Mouse (Mus musculus): ENCODE results near the gene Adm2. TPM values are rescaled to one million over a fixed set of nuclear protein-coding genes. Genes with fewer than 3 reads are reported as not detected.

The Adm2 gene
- polyA plus RNA-seq, 1 experiment = 71.1 TPM

DNA sequence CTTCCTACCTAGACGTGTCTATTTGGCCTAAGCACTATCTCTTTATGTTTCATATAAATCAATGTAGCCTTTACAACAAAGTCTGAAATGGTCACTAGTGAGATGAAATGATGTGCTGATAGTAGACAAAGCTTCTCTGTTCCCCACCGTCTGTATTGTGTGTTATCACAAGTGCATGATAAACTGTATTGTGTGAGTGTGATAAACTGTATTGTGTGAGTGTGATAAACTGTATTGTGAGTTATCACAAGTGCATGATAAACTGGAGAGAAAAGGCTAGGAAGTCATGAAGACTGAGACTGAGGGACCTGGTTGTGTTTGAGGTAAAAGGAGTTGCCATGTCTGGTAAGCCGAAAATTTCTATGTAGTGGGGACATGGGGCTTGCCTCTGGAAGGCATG lies 36.3 kb downstream of the Adm2 start:
- Histone ChIP-seq H3K4me3 (no peak overlapping the region), H3K27me3 (ENCODE audit: control insufficient read depth, insufficient read depth, insufficient read length) (no peaks in the 10 kb centered on the region), H3K36me3 (ENCODE audit: control insufficient read depth, insufficient read depth) (peaks cover 40% of the 10 kb centered on the region), H3K4me2 (ENCODE audit: low read depth) (no peak overlapping the region), H3K79me2 (ENCODE audit: control insufficient read depth, insufficient read depth) (peaks cover 76% of the 10 kb centered on the region), H3ac (ENCODE audit: control insufficient read depth, insufficient read length) (no peak overlapping the region)
- TF ChIP-seq MYOD1 (IDR thresholded peaks at IDR 0.05; ENCODE audit: control insufficient read depth in 1 of 3, insufficient read length in 2 of 3, low read depth in 2 of 3) (no peak), SRF (IDR thresholded peaks at IDR 0.05; ENCODE audit: control insufficient read depth, insufficient read length, low read depth) (no peak), MAX (IDR thresholded peaks at IDR 0.05; ENCODE audit: low read depth) (no peak), MYOG (IDR thresholded peaks at IDR 0.05; ENCODE audit: control insufficient read depth in 1 of 3, insufficient read depth in 1 of 3, insufficient read length in 2 of 3, low read depth in 2 of 3) (no peak), TCF3 (IDR thresholded peaks at IDR 0.05; ENCODE audit: insufficient read length, low read depth) (no peak)

DNA sequence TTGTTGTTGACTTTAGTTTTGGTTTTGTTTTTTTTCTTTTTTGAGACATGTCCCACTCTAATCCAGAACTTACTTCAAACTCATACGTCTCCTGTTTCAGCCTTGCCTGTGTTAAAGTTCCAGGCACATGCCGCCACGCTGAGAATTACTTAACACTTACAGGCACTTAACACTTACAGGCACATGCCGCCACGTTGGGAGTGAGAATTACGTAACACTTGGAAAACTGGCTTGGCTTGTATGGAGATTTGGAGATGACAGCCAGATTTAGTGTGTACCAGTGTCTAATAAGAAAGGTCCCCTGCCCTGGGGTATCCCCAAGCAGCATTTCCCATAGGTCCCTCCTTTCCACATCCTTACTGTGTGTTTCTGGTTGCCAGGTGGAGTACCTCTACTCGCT lies 40.5 kb downstream of the Adm2 start:
- TF ChIP-seq TCF12 (IDR thresholded peaks at IDR 0.05; ENCODE audit: insufficient read depth, poor library complexity, severe bottlenecking) (no peak), TCF3 (IDR thresholded peaks at IDR 0.05; ENCODE audit: insufficient read length, low read depth) (no peak), SRF (IDR thresholded peaks at IDR 0.05; ENCODE audit: control insufficient read depth, insufficient read length, low read depth) (no peak), MYOG (IDR thresholded peaks at IDR 0.05; ENCODE audit: control insufficient read depth in 1 of 3, insufficient read depth in 1 of 3, insufficient read length in 2 of 3, low read depth in 2 of 3) (no peak), CEBPB (IDR thresholded peaks at IDR 0.05; ENCODE audit: insufficient read depth, poor library complexity, severe bottlenecking) (no peak), MYOD1 (IDR thresholded peaks at IDR 0.05; ENCODE audit: control insufficient read depth in 1 of 3, insufficient read length in 2 of 3, low read depth in 2 of 3) (no peak), REST (IDR thresholded peaks at IDR 0.05; ENCODE audit: insufficient read depth, insufficient read length) (no peak), MAX (IDR thresholded peaks at IDR 0.05; ENCODE audit: low read depth) (no peak), USF1 (IDR thresholded peaks at IDR 0.05; ENCODE audit: low read depth) (no peak), POLR2AphosphoS2 (IDR thresholded peaks at IDR 0.05; ENCODE audit: insufficient read length, low read depth) (no peak), E2F4 (IDR thresholded peaks at IDR 0.05; ENCODE audit: insufficient read depth) (no peak), POLR2A (IDR thresholded peaks at IDR 0.05; ENCODE audit: insufficient read length, low read depth) (no peak)
- H3K4me3 ChIP-seq = no peak overlapping the region
- H3K27me3 ChIP-seq (ENCODE audit: control insufficient read depth, insufficient read depth, insufficient read length) = no peaks in the 10 kb centered on the region
- no peak overlapping the region for H3K4me2 ChIP-seq (ENCODE audit: low read depth)
- peaks cover 83% of the 10 kb centered on the region for H3K36me3 ChIP-seq (ENCODE audit: control insufficient read depth, insufficient read depth)
- no peak overlapping the region for H3ac ChIP-seq (ENCODE audit: control insufficient read depth, insufficient read length)
- peaks cover 39% of the 10 kb centered on the region for H3K79me2 ChIP-seq (ENCODE audit: control insufficient read depth, insufficient read depth)

DNA sequence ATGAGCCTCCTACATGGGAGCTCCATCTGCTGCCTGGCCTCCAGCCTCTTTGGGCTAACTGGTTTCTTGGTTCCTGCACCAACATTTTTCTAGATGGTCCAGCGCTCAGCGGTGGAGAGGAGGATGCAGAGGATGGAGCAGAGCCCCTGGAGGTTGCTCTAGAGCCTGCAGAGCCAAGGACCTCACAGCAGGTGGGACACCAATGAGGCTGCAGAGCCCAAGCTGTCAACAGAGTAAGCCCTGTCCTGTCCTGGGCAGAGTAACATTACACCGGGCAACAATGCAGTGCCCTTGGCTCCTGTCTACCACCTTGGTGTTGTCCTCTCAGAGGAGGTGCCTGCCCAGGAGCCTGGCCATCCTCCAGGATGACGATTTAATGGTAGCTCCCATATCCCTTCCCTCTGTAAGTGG lies 42.6 kb downstream of the Adm2 start:
- TF ChIP-seq E2F4 (IDR thresholded peaks at IDR 0.05; ENCODE audit: insufficient read depth) = no peak
- TF ChIP-seq MYOD1 (IDR thresholded peaks at IDR 0.05; ENCODE audit: control insufficient read depth in 1 of 3, insufficient read length in 2 of 3, low read depth in 2 of 3) = no peak
- TF ChIP-seq MAX (IDR thresholded peaks at IDR 0.05; ENCODE audit: low read depth) = no peak
- no peak for TF ChIP-seq POLR2AphosphoS2 (IDR thresholded peaks at IDR 0.05; ENCODE audit: insufficient read length, low read depth)
- no peak for TF ChIP-seq MYOG (IDR thresholded peaks at IDR 0.05; ENCODE audit: control insufficient read depth in 1 of 3, insufficient read depth in 1 of 3, insufficient read length in 2 of 3, low read depth in 2 of 3)
- TF ChIP-seq CEBPB (IDR thresholded peaks at IDR 0.05; ENCODE audit: insufficient read depth, poor library complexity, severe bottlenecking) = no peak
- no peak for TF ChIP-seq POLR2A (IDR thresholded peaks at IDR 0.05; ENCODE audit: insufficient read length, low read depth)
- peaks cover 18% of the 10 kb centered on the region for H3K79me2 ChIP-seq (ENCODE audit: control insufficient read depth, insufficient read depth)

DNA sequence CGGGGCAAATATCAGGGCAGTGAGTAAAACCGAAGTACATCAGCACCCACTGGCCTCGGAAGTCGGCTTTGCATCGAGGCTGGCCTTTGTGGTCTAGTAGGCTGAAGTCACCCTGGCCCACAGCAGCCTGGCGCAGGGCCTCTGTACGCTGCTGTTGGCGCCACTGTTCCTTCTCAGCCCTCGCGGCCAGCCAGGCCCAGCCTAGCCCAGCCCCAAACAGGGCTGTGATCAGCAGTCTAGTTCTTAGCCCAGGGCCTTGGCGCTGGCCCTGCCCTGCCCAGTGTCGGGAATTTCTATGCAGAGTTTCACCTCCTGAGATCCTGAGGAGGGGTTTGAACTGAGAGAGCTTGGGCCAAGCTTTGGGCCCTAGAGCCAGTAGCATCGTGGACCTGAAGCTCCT lies 49.5 kb downstream of the Adm2 start:
- no peak overlapping the region for H3K4me3 ChIP-seq
- no peak overlapping the region for H3ac ChIP-seq (ENCODE audit: control insufficient read depth, insufficient read length)
- peaks cover 9% of the 10 kb centered on the region for H3K27me3 ChIP-seq (ENCODE audit: control insufficient read depth, insufficient read depth, insufficient read length)
- no peaks in the 10 kb centered on the region for H3K79me2 ChIP-seq (ENCODE audit: control insufficient read depth, insufficient read depth)
- TF ChIP-seq USF1 (IDR thresholded peaks at IDR 0.05; ENCODE audit: low read depth) (no peak), MYOG (IDR thresholded peaks at IDR 0.05; ENCODE audit: control insufficient read depth in 1 of 3, insufficient read depth in 1 of 3, insufficient read length in 2 of 3, low read depth in 2 of 3) (no peak), TCF3 (IDR thresholded peaks at IDR 0.05; ENCODE audit: insufficient read length, low read depth) (no peak), POLR2AphosphoS2 (IDR thresholded peaks at IDR 0.05; ENCODE audit: insufficient read length, low read depth) (no peak), MAX (IDR thresholded peaks at IDR 0.05; ENCODE audit: low read depth) (no peak), REST (IDR thresholded peaks at IDR 0.05; ENCODE audit: insufficient read depth, insufficient read length) (no peak), MYOD1 (IDR thresholded peaks at IDR 0.05; ENCODE audit: control insufficient read depth in 1 of 3, insufficient read length in 2 of 3, low read depth in 2 of 3) (no peak), CEBPB (IDR thresholded peaks at IDR 0.05; ENCODE audit: insufficient read depth, poor library complexity, severe bottlenecking) (no peak), SRF (IDR thresholded peaks at IDR 0.05; ENCODE audit: control insufficient read depth, insufficient read length, low read depth) (no peak), E2F4 (IDR thresholded peaks at IDR 0.05; ENCODE audit: insufficient read depth) (no peak), POLR2A (IDR thresholded peaks at IDR 0.05; ENCODE audit: insufficient read length, low read depth) (no peak), TCF12 (IDR thresholded peaks at IDR 0.05; ENCODE audit: insufficient read depth, poor library complexity, severe bottlenecking) (no peak)
- H3K4me2 ChIP-seq (ENCODE audit: low read depth) = no peak overlapping the region
- peaks cover 46% of the 10 kb centered on the region for H3K36me3 ChIP-seq (ENCODE audit: control insufficient read depth, insufficient read depth)

More for the DNA sequence above, 42.6 kb downstream of the Adm2 start:
- Histone ChIP-seq H3K36me3 (ENCODE audit: control insufficient read depth, insufficient read depth) (peaks cover 94% of the 10 kb centered on the region), H3K27me3 (ENCODE audit: control insufficient read depth, insufficient read depth, insufficient read length) (no peaks in the 10 kb centered on the region), H3ac (ENCODE audit: control insufficient read depth, insufficient read length) (no peak overlapping the region), H3K4me2 (ENCODE audit: low read depth) (no peak overlapping the region), H3K4me3 (no peak overlapping the region)

DNA sequence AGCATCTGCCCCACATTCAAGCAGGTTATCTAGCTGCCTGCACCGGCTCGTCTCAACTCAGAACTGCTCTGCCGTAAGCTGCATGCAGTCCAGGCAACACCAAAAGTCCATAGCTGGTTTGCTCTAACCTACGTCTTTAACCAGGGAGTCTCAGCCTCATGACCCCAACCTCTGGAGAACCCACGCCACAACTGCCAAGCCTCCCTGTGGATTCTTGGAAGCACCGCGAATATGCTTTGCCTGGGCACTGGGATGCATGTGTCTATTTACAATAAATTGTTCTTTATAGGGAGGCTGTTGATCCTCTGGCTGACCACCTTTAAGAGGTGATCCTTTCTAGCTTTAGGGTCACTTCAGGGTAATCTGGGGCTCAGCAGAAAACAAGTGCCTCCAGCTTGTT lies 50.0 kb downstream of the Adm2 start:
- Histone ChIP-seq H3K4me3 (peak overlapping the region; percentile 44), H3K36me3 (ENCODE audit: control insufficient read depth, insufficient read depth) (peaks cover 42% of the 10 kb centered on the region), H3K27me3 (ENCODE audit: control insufficient read depth, insufficient read depth, insufficient read length) (peaks cover 13% of the 10 kb centered on the region), H3K79me2 (ENCODE audit: control insufficient read depth, insufficient read depth) (no peaks in the 10 kb centered on the region), H3ac (ENCODE audit: control insufficient read depth, insufficient read length) (peak overlapping the region; percentile 34), H3K4me2 (ENCODE audit: low read depth) (peak overlapping the region; percentile 83)
- TF ChIP-seq POLR2AphosphoS2 (IDR thresholded peaks at IDR 0.05; ENCODE audit: insufficient read length, low read depth) (peak; percentile 31), POLR2A (IDR thresholded peaks at IDR 0.05; ENCODE audit: insufficient read length, low read depth) (no peak), SRF (IDR thresholded peaks at IDR 0.05; ENCODE audit: control insufficient read depth, insufficient read length, low read depth) (no peak), TCF3 (IDR thresholded peaks at IDR 0.05; ENCODE audit: insufficient read length, low read depth) (no peak), E2F4 (IDR thresholded peaks at IDR 0.05; ENCODE audit: insufficient read depth) (no peak), REST (IDR thresholded peaks at IDR 0.05; ENCODE audit: insufficient read depth, insufficient read length) (no peak), TCF12 (IDR thresholded peaks at IDR 0.05; ENCODE audit: insufficient read depth, poor library complexity, severe bottlenecking) (no peak), USF1 (IDR thresholded peaks at IDR 0.05; ENCODE audit: low read depth) (no peak)

Measured in myocyte (in vitro differentiated cells).